Mouse (Mus musculus) liver, adult 2 months (tissue): ENCODE measurements around the gene Lmtk3. TPM values are rescaled to one million over a fixed set of nuclear protein-coding genes. Genes with fewer than 3 reads are reported as not detected.

ENCODE experiments used
- DNase-seq: peaks from one replicate; pipeline ENCODE4 v3.0.0-alpha.2; 2011; ENCODE audit warnings: low read depth, low spot score; ENCODE audit errors: extremely low read depth
- H3K27ac ChIP-seq: fragments of 200-500 bp; replicated peaks from 2 replicates; pipeline ENCODE4 v1.5.1; 2012; ENCODE audit warnings: low read depth, mild to moderate bottlenecking, control low read depth, inconsistent platforms, low read length; ENCODE audit not compliant: insufficient read depth
- H3K27me3 ChIP-seq: fragments of 200-500 bp; 2 replicates; pipeline ENCODE4 v1.6.1; 2012; ENCODE audit warnings: mild to moderate bottlenecking, moderate library complexity, low read length, inconsistent platforms; ENCODE audit not compliant: control insufficient read depth, insufficient read depth
- H3K36me3 ChIP-seq: fragments of 200-500 bp; 2 replicates; pipeline ENCODE4 v1.6.1; 2012; ENCODE audit warnings: low read length, inconsistent platforms; ENCODE audit not compliant: control insufficient read depth, insufficient read depth
- H3K4me1 ChIP-seq: fragments of 200-500 bp; 2 replicates; pipeline ENCODE4 v1.6.1; 2011; ENCODE audit warnings: low read length; ENCODE audit not compliant: control insufficient read depth, insufficient read depth
- H3K4me3 ChIP-seq: fragments of 200-500 bp; 2 replicates; pipeline ENCODE4 v1.5.1; 2011; ENCODE audit warnings: low read depth, mild to moderate bottlenecking, control low read depth, low read length, moderate library complexity; ENCODE audit not compliant: insufficient read depth
- H3K79me2 ChIP-seq: fragments of 200-500 bp; 2 replicates; pipeline ENCODE4 v1.6.1; 2012; ENCODE audit warnings: inconsistent platforms, mild to moderate bottlenecking, low read length, moderate library complexity; ENCODE audit not compliant: control insufficient read depth, insufficient read depth
- H3K9ac ChIP-seq: fragments of 200-500 bp; 2 replicates; pipeline ENCODE4 v1.6.1; 2012; ENCODE audit warnings: low read depth, mild to moderate bottlenecking, control low read depth, inconsistent platforms, low read length
- CTCF ChIP-seq: fragments of 200-500 bp; IDR thresholded peaks from 2 replicates; pipeline ENCODE4 v1.5.1; 2011; ENCODE audit warnings: low read depth, low read length, control low read depth
- POLR2A ChIP-seq: fragments of 200-500 bp; IDR thresholded peaks from 2 replicates; pipeline ENCODE4 v1.6.1; 2011; ENCODE audit warnings: low read length, control low read depth; ENCODE audit not compliant: insufficient read depth; ENCODE audit errors: extremely low read depth
- whole genome bisulfite sequencing: fragments of 180-500 bp; shearing (Covaris S2); methylation state at CpG from one replicate; pipeline ENCODE4 v1.1.7; 2018; 5-methylcytosine and 5-hydroxymethylcytosine counted together
- polyA plus RNA-seq: library from polyadenylated mRNA; depleted of rRNA; stranded (reverse); fragments of >200 nt; gene quantifications from 2 replicates; pipeline ENCODE4 v1.2.3, GENCODE M21; 2012
- total RNA-seq: library from RNA; depleted of rRNA; stranded (reverse); fragments of >200 nt; gene quantifications from 2 replicates; pipeline ENCODE4 v1.2.3, GENCODE M21; 2014

Lmtk3 gene
- total and polyA plus RNA-seq, 2 experiments, result 0.02 TPM; not detected in 1

DNA sequence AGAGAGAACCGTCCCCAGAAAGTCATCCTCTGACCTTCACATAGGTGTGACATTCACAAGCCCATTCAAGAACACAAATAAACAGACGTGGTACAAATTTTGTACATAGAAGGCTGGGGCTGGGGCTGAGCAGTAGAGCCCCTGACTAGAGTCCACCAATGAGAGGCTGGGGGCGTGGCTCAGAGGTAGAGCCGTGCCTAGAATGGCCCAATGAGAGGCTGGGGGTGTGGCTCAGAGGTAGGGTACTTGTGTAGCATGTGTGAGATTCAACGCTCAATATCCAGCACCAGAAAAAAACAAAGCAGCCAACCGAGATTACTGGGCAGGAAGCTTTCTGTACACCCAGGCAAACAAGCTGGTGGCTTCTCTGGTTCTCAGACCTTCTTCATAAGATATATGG lies 27.8 kb upstream of the Lmtk3 start:
- no peak overlapping the region for H3K4me3 ChIP-seq
- WGBS, result 71% methylated on average over 6 of the region's 6 CpGs

DNA sequence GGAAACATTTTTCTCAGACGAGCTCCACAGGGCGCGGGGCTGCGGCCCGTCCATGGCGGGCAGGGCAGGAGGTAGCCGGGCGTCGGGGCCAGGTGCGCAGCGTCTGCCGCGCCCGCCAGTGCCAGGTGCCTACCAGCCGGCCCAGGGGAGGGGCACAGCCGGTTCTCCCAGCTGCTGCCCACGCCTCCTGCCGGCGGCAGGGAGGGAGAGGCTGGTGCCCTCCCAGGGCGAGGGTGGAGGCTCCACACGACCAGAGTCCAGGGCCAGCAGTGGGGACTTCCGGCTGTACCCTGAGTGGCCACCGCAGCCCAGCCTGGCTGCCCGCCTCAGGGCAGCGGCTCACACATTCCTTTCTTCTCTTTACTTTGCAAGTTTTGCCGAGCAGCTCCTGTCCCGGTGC lies 24.1 kb upstream of the Lmtk3 start:
- no peaks in the 10 kb centered on the region for H3K27me3 ChIP-seq
- H3K27ac ChIP-seq, result no peak overlapping the region
- peak; percentile 21 for DNase-seq
- H3K4me3 ChIP-seq, result no peak overlapping the region
- no peaks in the 10 kb centered on the region for H3K36me3 ChIP-seq
- 6% methylated on average over 27 of the region's 27 CpGs for WGBS
- H3K9ac ChIP-seq, result no peak overlapping the region
- TF ChIP-seq CTCF, result peak; percentile 19; the same call in 1 of the 2 replicates
- TF ChIP-seq POLR2A, result no peak
- no peaks in the 10 kb centered on the region for H3K79me2 ChIP-seq
- H3K4me1 ChIP-seq, result no peaks in the 10 kb centered on the region

More for the DNA sequence above, 27.8 kb upstream of the Lmtk3 start:
- DNase-seq, result no peak
- Histone ChIP-seq H3K79me2 (no peaks in the 10 kb centered on the region), H3K4me1 (no peaks in the 10 kb centered on the region), H3K36me3 (no peaks in the 10 kb centered on the region), H3K27ac (no peak overlapping the region), H3K9ac (no peak overlapping the region), H3K27me3 (no peaks in the 10 kb centered on the region)
- TF ChIP-seq POLR2A (no peak), CTCF (no peak)

DNA sequence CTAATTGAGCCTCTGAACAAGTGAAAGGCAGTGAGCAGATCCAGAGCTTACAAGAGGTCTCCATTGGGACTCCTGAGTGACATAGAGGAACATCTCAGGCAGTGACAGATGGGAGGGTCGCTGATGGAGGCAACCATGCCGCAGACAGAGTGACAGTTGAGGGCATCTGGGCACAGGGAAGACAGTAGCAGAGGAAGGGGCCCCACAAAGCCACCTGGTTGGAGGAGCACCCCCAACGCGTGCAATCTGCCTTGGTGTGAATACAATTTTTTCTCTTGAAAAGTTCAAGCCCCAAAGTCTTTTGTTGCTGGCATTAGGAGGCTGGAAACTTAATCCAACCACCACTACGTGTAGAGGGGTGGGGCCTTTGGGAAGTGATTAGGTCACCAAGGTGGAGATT lies 23.4 kb upstream of the Lmtk3 start:
- H3K9ac ChIP-seq, result no peak overlapping the region
- DNase-seq, result no peak
- no peak overlapping the region for H3K27ac ChIP-seq
- H3K27me3 ChIP-seq, result no peaks in the 10 kb centered on the region
- H3K36me3 ChIP-seq, result no peaks in the 10 kb centered on the region
- no peaks in the 10 kb centered on the region for H3K4me1 ChIP-seq
- no peak for TF ChIP-seq CTCF
- no peak for TF ChIP-seq POLR2A
- no peaks in the 10 kb centered on the region for H3K79me2 ChIP-seq
- 64% methylated on average over 5 of the region's 5 CpGs for WGBS
- H3K4me3 ChIP-seq, result no peak overlapping the region

DNA sequence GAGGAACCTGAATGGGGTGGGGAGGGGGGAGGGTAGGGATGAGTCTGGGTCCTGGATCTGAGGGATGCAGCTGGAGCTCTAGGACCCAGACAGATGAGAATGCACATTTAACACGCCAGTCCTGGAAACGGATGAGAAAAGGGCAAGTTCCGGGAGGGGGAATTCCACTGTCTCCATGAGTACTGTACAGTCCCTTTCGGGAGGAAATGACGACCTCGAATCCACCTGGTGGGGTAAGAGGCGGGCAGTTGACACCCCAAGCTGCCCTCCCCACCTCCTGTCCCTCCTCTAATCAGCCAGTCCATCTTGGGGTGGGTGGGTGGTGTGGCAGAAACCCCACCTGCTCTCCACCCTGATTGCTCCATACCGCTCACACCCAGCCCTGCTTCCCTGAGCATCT lies 17.5 kb upstream of the Lmtk3 start:
- DNase-seq, result no peak
- no peaks in the 10 kb centered on the region for H3K4me1 ChIP-seq
- no peak overlapping the region for H3K9ac ChIP-seq
- H3K4me3 ChIP-seq, result no peak overlapping the region
- H3K36me3 ChIP-seq, result no peaks in the 10 kb centered on the region
- H3K27me3 ChIP-seq, result no peaks in the 10 kb centered on the region
- no peaks in the 10 kb centered on the region for H3K79me2 ChIP-seq
- TF ChIP-seq CTCF (no peak), POLR2A (no peak)
- H3K27ac ChIP-seq, result no peak overlapping the region
- WGBS, result 55% methylated on average over 8 of the region's 8 CpGs

DNA sequence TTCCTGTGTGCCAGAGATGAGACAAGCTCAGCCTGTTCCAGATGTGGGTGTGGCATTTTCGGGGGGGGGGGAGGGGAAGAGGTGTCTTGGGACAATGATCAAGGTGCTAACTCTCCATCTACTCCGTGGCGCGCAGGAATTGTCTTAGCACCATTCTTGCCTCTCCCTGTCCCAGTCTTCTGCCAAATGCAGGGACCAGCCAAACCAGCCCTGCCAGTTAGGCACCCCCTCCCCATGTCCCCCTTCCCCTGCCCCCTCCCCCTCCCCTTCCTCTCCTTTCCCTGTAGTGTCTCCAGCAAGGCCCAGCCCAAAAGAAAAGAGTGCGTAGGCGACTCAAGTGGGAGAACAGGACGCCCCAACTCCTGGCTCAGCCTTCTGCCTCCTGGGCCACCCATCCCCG lies 16.8 kb upstream of the Lmtk3 start:
- Histone ChIP-seq H3K4me1 (no peaks in the 10 kb centered on the region), H3K79me2 (no peaks in the 10 kb centered on the region), H3K27ac (no peak overlapping the region), H3K4me3 (no peak overlapping the region), H3K9ac (no peak overlapping the region), H3K36me3 (no peaks in the 10 kb centered on the region), H3K27me3 (no peaks in the 10 kb centered on the region)
- 65% methylated on average over 8 of the region's 8 CpGs for WGBS
- no peak for DNase-seq
- no peak for TF ChIP-seq CTCF

DNA sequence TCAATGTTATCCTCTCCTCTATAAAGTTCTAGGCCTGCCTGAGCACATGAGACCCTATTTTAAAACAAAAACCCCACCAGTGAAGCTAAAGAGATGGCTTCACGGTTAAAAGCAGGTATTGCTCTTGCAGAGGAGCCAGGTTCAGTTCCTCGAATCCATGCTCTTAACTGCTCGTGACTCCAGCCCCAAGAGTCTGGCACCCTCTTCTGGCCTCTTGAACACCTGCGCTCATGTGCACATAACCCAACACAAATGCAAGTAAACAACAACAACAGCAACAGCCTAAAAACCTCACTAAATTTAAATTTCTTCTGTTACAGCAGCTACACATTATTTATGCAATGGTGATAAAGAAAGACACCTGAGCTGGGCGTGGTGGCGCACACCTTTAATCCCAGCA lies 16.0 kb upstream of the Lmtk3 start:
- no peak for DNase-seq
- 97% methylated on average over 6 of the region's 6 CpGs for WGBS
- no peak for TF ChIP-seq CTCF
- H3K27me3 ChIP-seq, result no peaks in the 10 kb centered on the region
- H3K79me2 ChIP-seq, result no peaks in the 10 kb centered on the region
- no peaks in the 10 kb centered on the region for H3K4me1 ChIP-seq
- H3K36me3 ChIP-seq, result no peaks in the 10 kb centered on the region
- H3K9ac ChIP-seq, result no peak overlapping the region
- H3K4me3 ChIP-seq, result no peak overlapping the region
- no peak overlapping the region for H3K27ac ChIP-seq
